Mouse (Mus musculus) intestine, postnatal 0 days (tissue): ENCODE measurements at regions not wholly inside any gene's neighbourhood (a gene's known extent, or its start where the extent isn't known, plus 50 kb on each side); places are given as distances from the start of the nearest gene placed in this dataset.

Source experiments
- ATAC-seq: fragments of 200-750 bp; cut with Nextera tagmentation; 2 replicates; pipeline ENCODE4 v1.8.0; 2017; ENCODE audit warnings: mild to moderate bottlenecking, moderate TSS enrichment, moderate library complexity
- H3K27ac ChIP-seq: fragments of 300-500 bp; sonication (generic); 2 replicates; pipeline ENCODE4 v1.5.1; 2014; ENCODE audit warnings: mild to moderate bottlenecking, low read depth, low read length, moderate library complexity
- H3K27me3 ChIP-seq: fragments of 300-500 bp; sonication (generic); replicated peaks from 2 replicates; pipeline ENCODE4 v1.6.1; 2014; ENCODE audit warnings: low read length, mixed read lengths; ENCODE audit not compliant: control insufficient read depth, insufficient read depth
- H3K36me3 ChIP-seq: fragments of 300-500 bp; sonication (generic); 2 replicates; pipeline ENCODE4 v1.6.1; 2014; ENCODE audit warnings: mild to moderate bottlenecking, moderate library complexity; ENCODE audit not compliant: control insufficient read depth, insufficient read depth
- H3K4me1 ChIP-seq: fragments of 300-500 bp; sonication (generic); replicated peaks from 2 replicates; pipeline ENCODE4 v1.6.1; 2014; ENCODE audit warnings: antibody characterized with exemption, low read length, mixed read lengths; ENCODE audit not compliant: control insufficient read depth, insufficient read depth
- H3K4me2 ChIP-seq: fragments of 300-500 bp; sonication (generic); replicated peaks from 2 replicates; pipeline ENCODE4 v1.6.1; 2014; ENCODE audit warnings: low read depth, mild to moderate bottlenecking, moderate library complexity
- H3K4me3 ChIP-seq: fragments of 300-500 bp; sonication (generic); 2 replicates; pipeline ENCODE4 v1.5.1; 2014; ENCODE audit warnings: low read depth, low read length
- H3K9ac ChIP-seq: fragments of 300-500 bp; sonication (generic); 2 replicates; pipeline ENCODE4 v1.6.1; 2014; ENCODE audit warnings: mild to moderate bottlenecking, low read depth, low read length
- H3K9me3 ChIP-seq: fragments of 300-500 bp; sonication (generic); 2 replicates; pipeline ENCODE4 v1.6.1; 2016; ENCODE audit warnings: mixed run types; ENCODE audit not compliant: control insufficient read depth
- CTCF ChIP-seq: sonication (generic); IDR thresholded peaks from 2 replicates; pipeline ENCODE4 v1.5.1; 2016; ENCODE audit warnings: low read depth, mild to moderate bottlenecking, control low read depth, antibody characterized with exemption, moderate library complexity
- WGBS: fragments of 180-500 bp; shearing (Covaris S2); extraction: QIAGEN DNeasy Blood & Tissue Kit; methylation state at CpG from one replicate; pipeline ENCODE4 v1.1.7; 2014; 5-methylcytosine and 5-hydroxymethylcytosine counted together

- H3K9me3 ChIP-seq: no peaks in the 10 kb centered on the region
- H3K27ac ChIP-seq: no peak overlapping the region
- no peaks in the 10 kb centered on the region for H3K36me3 ChIP-seq
- TF ChIP-seq CTCF: no peak
- H3K27me3 ChIP-seq: no peaks in the 10 kb centered on the region
- H3K4me1 ChIP-seq: no peaks in the 10 kb centered on the region
- WGBS: 89% methylated on average over 1 of the region's 1 CpGs
- no peak overlapping the region for H3K9ac ChIP-seq
- H3K4me3 ChIP-seq: no peak overlapping the region
- no peak for ATAC-seq
- no peak overlapping the region for H3K4me2 ChIP-seq
Measured at GRCm38 (mm10) chr1:88567198-88567597, 57.3 kb upstream of the Glrp1 start.

DNA sequence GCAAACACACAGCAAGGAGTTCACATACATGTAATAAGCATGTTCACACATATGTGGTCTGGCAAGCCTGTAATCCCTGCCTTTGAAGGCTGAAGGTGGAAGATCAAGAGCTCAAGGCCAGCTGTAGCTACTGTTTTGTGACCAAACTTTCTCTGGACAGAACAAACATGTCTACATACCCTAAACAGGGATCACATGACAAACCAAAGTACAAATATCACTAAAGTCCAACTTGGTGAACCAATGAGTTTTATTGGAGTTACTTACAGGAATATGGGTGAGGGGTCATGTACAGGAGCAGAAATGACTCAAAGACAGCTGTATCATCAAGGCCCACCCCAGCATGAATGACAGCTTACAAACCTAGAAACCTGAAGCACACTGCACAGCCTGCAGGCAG lies 56.6 kb upstream of the Glrp1 start:
- Histone ChIP-seq H3K9me3 (no peaks in the 10 kb centered on the region), H3K27me3 (no peaks in the 10 kb centered on the region), H3K9ac (no peak overlapping the region), H3K4me2 (no peak overlapping the region), H3K27ac (no peak overlapping the region), H3K4me3 (no peak overlapping the region), H3K4me1 (no peaks in the 10 kb centered on the region), H3K36me3 (no peaks in the 10 kb centered on the region)
- no peak for ATAC-seq
- no peak for TF ChIP-seq CTCF

- no peak for ATAC-seq
- H3K9me3 ChIP-seq: no peaks in the 10 kb centered on the region
- H3K9ac ChIP-seq: no peak overlapping the region
- H3K4me3 ChIP-seq: no peak overlapping the region
- no peaks in the 10 kb centered on the region for H3K36me3 ChIP-seq
- no peak overlapping the region for H3K4me2 ChIP-seq
- no peaks in the 10 kb centered on the region for H3K4me1 ChIP-seq
- WGBS: 49% methylated on average over 4 of the region's 4 CpGs
- no peak overlapping the region for H3K27ac ChIP-seq
- TF ChIP-seq CTCF: no peak
- H3K27me3 ChIP-seq: no peaks in the 10 kb centered on the region
Measured at GRCm38 (mm10) chr1:88564825-88565224, 55.0 kb upstream of the Glrp1 start.

DNA sequence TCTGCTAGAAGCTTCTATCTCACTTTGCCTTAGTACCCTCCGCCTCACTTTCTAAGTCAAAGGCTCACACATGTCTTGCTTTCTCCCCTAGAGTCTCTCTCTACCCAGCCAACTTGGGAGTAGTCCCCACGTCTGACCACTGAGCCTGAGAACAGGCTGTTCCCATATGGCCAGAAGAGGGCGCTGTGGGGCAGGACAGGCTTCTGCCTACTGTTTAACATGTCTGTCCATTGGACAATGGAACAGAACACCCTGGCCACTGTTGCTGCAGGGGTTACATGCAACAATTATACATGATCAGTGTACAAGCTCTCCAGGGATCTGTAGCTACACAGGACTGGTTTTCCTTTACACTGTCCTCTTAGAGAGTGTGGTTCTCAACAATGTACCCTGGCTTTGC lies 52.5 kb upstream of the Glrp1 start:
- Histone ChIP-seq H3K27me3 (no peaks in the 10 kb centered on the region), H3K9ac (no peak overlapping the region), H3K36me3 (no peaks in the 10 kb centered on the region), H3K27ac (no peak overlapping the region), H3K4me1 (no peaks in the 10 kb centered on the region), H3K4me3 (no peak overlapping the region), H3K4me2 (no peak overlapping the region), H3K9me3 (no peaks in the 10 kb centered on the region)
- 44% methylated on average over 3 of the region's 3 CpGs for WGBS
- peak; percentile 97 for TF ChIP-seq CTCF
- no peak for ATAC-seq

DNA sequence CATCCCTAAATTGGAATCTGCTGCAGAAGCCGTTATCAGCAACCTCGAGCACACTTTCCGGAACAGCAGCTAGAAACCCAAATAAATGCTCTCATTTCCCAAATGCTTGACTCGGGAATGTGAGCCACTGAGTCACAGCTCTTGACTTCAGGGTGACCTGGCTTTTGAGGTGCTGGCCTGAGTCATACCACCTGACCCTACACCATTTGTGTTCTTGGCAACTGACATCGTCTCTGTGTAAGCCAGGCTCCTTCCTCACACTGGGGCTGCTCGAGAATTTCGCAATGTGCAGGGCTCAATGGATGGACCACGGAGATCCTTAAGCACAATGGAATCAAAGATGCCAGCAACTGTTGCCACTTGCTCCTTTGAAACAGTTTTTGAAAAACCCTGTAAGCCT lies 50.9 kb upstream of the Glrp1 start:
- no peak overlapping the region for H3K27ac ChIP-seq
- TF ChIP-seq CTCF: no peak
- H3K27me3 ChIP-seq: no peaks in the 10 kb centered on the region
- no peaks in the 10 kb centered on the region for H3K36me3 ChIP-seq
- 58% methylated on average over 8 of the region's 8 CpGs for WGBS
- no peaks in the 10 kb centered on the region for H3K9me3 ChIP-seq
- no peak overlapping the region for H3K9ac ChIP-seq
- H3K4me2 ChIP-seq: no peak overlapping the region
- H3K4me1 ChIP-seq: no peaks in the 10 kb centered on the region
- no peak for ATAC-seq
- no peak overlapping the region for H3K4me3 ChIP-seq
